Mouse (Mus musculus): ENCODE measurements around the gene Scnm1. TPM values are rescaled to one million over a fixed set of nuclear protein-coding genes. Genes with fewer than 3 reads are reported as not detected.

The Scnm1 gene
- polyA plus RNA-seq, 1 experiment from 2014 or later: 63.0 TPM

GRCm38 (mm10) chr3:95088071-95088470, 45.7 kb downstream of the Scnm1 start:
- no peak for TF ChIP-seq CTCF (IDR thresholded peaks at IDR 0.05; ENCODE audit: low read depth)
- no peak for ATAC-seq (replicated peaks; ENCODE audit: low FRiP score, low read depth)
- H3K27ac ChIP-seq: no peak overlapping the region
- H3K4me3 ChIP-seq (replicated peaks; ENCODE audit: low read depth, low read length): no peak overlapping the region
- no peak for DNase-seq (ENCODE audit: low spot score)
- H3K4me1 ChIP-seq (replicated peaks; ENCODE audit: insufficient read depth, low read length): no peaks in the 10 kb centered on the region
- H3K4me2 ChIP-seq (ENCODE audit: low read length): no peak overlapping the region
- 93% methylated on average over 1 of the region's 1 CpGs for WGBS
- no peaks in the 10 kb centered on the region for H3K9me3 ChIP-seq (replicated peaks; ENCODE audit: low read length)
- H3K27me3 ChIP-seq (ENCODE audit: insufficient read depth, low read length): no peaks in the 10 kb centered on the region
- H3K36me3 ChIP-seq (ENCODE audit: insufficient read depth, low read length): no peaks in the 10 kb centered on the region
- H3K9ac ChIP-seq (ENCODE audit: low read depth, low read length): no peak overlapping the region

Small RNA genes within 50 kb of the gene (microRNA-seq; reads per million reads assigned to microRNA genes)
- gene Mir8099-1: not detected

Other genes starting within 250 kb of the Scnm1 start
- gene Psmb4, start 247.1 kb downstream of the Scnm1 start, polyA plus RNA-seq (2015; fragmentation: Nextera tagmentation; extraction: Ambion mirVana): 317 and 329 TPM in 2 replicates
- gene Selenbp1, start 201.0 kb downstream of the Scnm1 start, polyA plus RNA-seq (2015; fragmentation: Nextera tagmentation; extraction: Ambion mirVana): 131 and 168 TPM in 2 replicates
- 5.9 and 6.8 TPM in 2 replicates for gene Rfx5, start 179.9 kb downstream of the Scnm1 start, polyA plus RNA-seq (2015; fragmentation: Nextera tagmentation; extraction: Ambion mirVana)
- 20.2 and 20.7 TPM in 2 replicates for gene Pi4kb, start 159.3 kb downstream of the Scnm1 start, polyA plus RNA-seq (2015; fragmentation: Nextera tagmentation; extraction: Ambion mirVana)
- 19.7 and 20.0 TPM in 2 replicates for gene Zfp687, start 118.6 kb downstream of the Scnm1 start, polyA plus RNA-seq (2015; fragmentation: Nextera tagmentation; extraction: Ambion mirVana)
- gene Psmd4, start 91.4 kb downstream of the Scnm1 start, polyA plus RNA-seq (2015; fragmentation: Nextera tagmentation; extraction: Ambion mirVana): 214 and 231 TPM in 2 replicates
- 17.8 and 19.8 TPM in 2 replicates for gene Pip5k1a, start 27.1 kb downstream of the Scnm1 start, polyA plus RNA-seq (2015; fragmentation: Nextera tagmentation; extraction: Ambion mirVana)
- gene Vps72, start 23.0 kb downstream of the Scnm1 start, polyA plus RNA-seq (2015; fragmentation: Nextera tagmentation; extraction: Ambion mirVana): 116 and 120 TPM in 2 replicates
- gene Tmod4, start 9.5 kb downstream of the Scnm1 start, polyA plus RNA-seq (2015; fragmentation: Nextera tagmentation; extraction: Ambion mirVana): 0.69 and 0.83 TPM in 2 replicates
- 14.4 and 15.2 TPM in 2 replicates for gene Lysmd1, start 77 bp upstream of the Scnm1 start, polyA plus RNA-seq (2015; fragmentation: Nextera tagmentation; extraction: Ambion mirVana)
- gene Tnfaip8l2, start 8.3 kb upstream of the Scnm1 start, polyA plus RNA-seq (2015; fragmentation: Nextera tagmentation; extraction: Ambion mirVana): 2.8 and 3.6 TPM in 2 replicates
- 1.8 and 2.9 TPM in 2 replicates for gene Sema6c, start 26.4 kb upstream of the Scnm1 start, polyA plus RNA-seq (2015; fragmentation: Nextera tagmentation; extraction: Ambion mirVana)
- 4.5 and 5.4 TPM in 2 replicates for gene Gabpb2, start 83.9 kb upstream of the Scnm1 start, polyA plus RNA-seq (2015; fragmentation: Nextera tagmentation; extraction: Ambion mirVana)
- gene Cdc42se1, start 94.7 kb upstream of the Scnm1 start, polyA plus RNA-seq (2015; fragmentation: Nextera tagmentation; extraction: Ambion mirVana): 98.5 and 102 TPM in 2 replicates
- 11.2 and 11.8 TPM in 2 replicates for gene Mllt11, start 98.2 kb upstream of the Scnm1 start, polyA plus RNA-seq (2015; fragmentation: Nextera tagmentation; extraction: Ambion mirVana)
- 1.2 and 1.3 TPM in 2 replicates for gene Gm128, start 107.6 kb upstream of the Scnm1 start, polyA plus RNA-seq (2015; fragmentation: Nextera tagmentation; extraction: Ambion mirVana)
- gene Bnipl, start 117.2 kb upstream of the Scnm1 start, polyA plus RNA-seq (2015; fragmentation: Nextera tagmentation; extraction: Ambion mirVana): 0.82 and 1.6 TPM in 2 replicates
- gene Mindy1, start 147.3 kb upstream of the Scnm1 start, polyA plus RNA-seq (2015; fragmentation: Nextera tagmentation; extraction: Ambion mirVana): 72.6 and 73.2 TPM in 2 replicates
- gene Prune1, start 148.1 kb upstream of the Scnm1 start, polyA plus RNA-seq (2015; fragmentation: Nextera tagmentation; extraction: Ambion mirVana): 20.1 and 20.3 TPM in 2 replicates
- 9.9 and 10.1 TPM in 2 replicates for gene Anxa9, start 173.2 kb upstream of the Scnm1 start, polyA plus RNA-seq (2015; fragmentation: Nextera tagmentation; extraction: Ambion mirVana)
- gene Cers2, start 180.8 kb upstream of the Scnm1 start, polyA plus RNA-seq (2015; fragmentation: Nextera tagmentation; extraction: Ambion mirVana): 172 and 186 TPM in 2 replicates
- gene Setdb1, start 223.2 kb upstream of the Scnm1 start, polyA plus RNA-seq (2015; fragmentation: Nextera tagmentation; extraction: Ambion mirVana): 22.2 and 23.2 TPM in 2 replicates